Mouse (Mus musculus): ENCODE measurements around the gene Gca. TPM values are rescaled to one million over a fixed set of nuclear protein-coding genes. Genes with fewer than 3 reads are reported as not detected.

Gene Gca
- total RNA-seq (2021) = 10 to 100 TPM in 1 of 2 experiments, 1 to 10 TPM in 1; 9.7 to 11.7 TPM
- long read RNA-seq, experiment 1, transcript Gca-201 (8 exons, 3,330 nt) = major isoform, 10 of 13 reads
- long read RNA-seq, experiment 1, partial matches to known transcripts = 0 of 13 reads
- long read RNA-seq, experiment 1, other reads (novel, unspliced or antisense) = 3 of 13 reads
- long read RNA-seq, experiment 2, transcript Gca-201 (8 exons, 3,330 nt) = major isoform, 7 of 8 reads
- long read RNA-seq, experiment 2, partial matches to known transcripts = 1 of 8 reads
- long read RNA-seq, experiment 2, other reads (novel, unspliced or antisense) = 0 of 8 reads

DNA sequence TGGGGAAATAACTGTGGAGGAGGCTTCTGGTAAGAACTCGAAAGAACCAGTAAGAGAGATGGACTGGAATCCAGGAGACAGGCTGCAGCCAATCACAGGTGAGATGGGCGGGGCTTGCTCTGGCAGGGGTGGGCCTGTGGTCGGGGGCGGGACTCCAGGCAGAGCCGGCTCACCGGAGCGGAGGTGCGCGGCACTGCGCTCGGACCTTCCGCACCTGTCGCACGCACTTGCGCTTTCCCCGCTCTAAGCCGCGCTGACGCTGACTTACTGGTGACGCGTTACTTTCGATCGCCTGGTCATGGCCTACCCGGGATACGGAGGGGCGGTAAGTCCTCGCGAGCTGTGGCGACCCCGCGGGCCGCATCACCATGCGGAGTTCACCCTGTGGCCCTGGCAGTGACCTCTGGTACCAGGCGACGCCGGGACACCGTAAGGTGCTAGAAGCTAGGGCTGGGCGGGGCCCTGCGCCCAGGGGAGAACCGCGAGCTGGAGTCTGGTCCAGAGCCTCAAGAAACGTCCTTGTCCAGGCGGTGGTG, at the start of gene Gca:
Gene Gca, plus strand, starts transcription at position 151 of the 536 bp plus-strand sequence.
- peak; percentile 75 to 85 for DNase-seq (ENCODE audit: low spot score in 2 of 2)

GRCm38 (mm10) chr2:62618934-62619341, 45.1 kb upstream of the Gca start:
- DNase-seq (ENCODE audit: low spot score in 2 of 2) = no peak

DNA sequence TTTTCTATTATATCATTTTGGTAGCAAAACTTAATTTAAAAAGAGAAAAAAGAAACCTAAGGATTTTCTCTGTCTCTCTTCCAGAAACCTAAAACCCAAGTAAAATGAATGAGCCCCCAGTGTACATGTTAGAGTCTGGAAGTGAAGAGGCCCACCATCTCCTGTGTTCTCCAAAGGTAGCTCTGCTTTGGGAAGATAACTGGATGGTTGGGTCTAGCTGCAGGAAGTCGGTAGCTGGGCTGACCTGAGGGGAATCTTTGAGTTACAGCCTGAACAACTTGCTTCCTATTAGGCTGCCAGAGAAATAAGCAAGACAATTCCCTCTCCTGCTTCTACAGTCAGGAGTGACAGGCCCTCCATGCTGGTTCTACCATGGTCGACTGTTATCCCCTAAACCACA, 44.4 kb upstream of the Gca start:
- DNase-seq (ENCODE audit: low spot score in 2 of 2) = no peak

DNA sequence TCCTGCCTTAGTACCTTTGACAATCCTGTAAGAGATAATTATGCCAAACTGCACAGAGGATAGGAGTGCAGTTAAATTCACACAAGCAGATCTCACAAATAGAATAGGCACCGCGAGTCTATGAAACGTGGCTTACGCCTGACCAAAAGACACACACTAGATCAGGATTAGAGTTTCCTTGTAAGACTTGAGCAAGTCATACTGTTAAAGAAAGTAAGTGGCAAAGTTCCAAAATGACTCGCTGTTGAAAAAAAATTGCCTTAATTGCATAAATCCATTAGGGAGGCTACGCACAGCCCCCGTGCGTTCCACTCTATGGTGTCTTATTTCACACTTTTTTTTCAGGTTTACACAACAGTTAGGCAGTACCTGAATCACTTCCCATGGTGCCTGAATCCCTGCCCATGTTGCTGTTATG, 41.1 kb upstream of the Gca start:
- no peak for DNase-seq (ENCODE audit: low spot score in 2 of 2)

- peak in 1 of 2 experiments; percentile 53 for DNase-seq (ENCODE audit: low spot score in 2 of 2)
Observed at GRCm38 (mm10) chr2:62627728-62628127, 36.4 kb upstream of the Gca start.

GRCm38 (mm10) chr2:62628356-62628755, 35.7 kb upstream of the Gca start:
- DNase-seq (ENCODE audit: low spot score in 2 of 2) = peak in 1 of 2 experiments; percentile 57

DNA sequence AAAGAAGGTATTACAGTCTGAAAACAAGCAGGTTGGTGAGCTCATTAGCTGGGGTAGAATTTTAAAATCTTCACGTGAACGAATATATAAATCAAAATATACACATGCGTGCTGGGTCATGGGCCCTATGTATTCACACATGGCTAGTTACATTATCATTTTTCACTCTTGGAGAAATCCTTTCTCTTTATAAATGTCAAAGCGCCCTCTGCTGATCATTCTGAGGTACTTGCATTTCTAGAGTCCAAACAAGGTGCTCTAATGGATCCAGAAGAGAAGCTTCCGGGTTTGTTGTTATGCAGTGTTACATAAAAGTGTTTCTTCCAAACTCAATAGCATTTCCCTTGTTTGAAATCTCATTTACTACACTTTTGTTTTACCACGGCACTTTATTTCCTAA, 33.6 kb upstream of the Gca start:
- peak in 1 of 2 experiments; percentile 59 for DNase-seq (ENCODE audit: low spot score in 2 of 2)

DNA sequence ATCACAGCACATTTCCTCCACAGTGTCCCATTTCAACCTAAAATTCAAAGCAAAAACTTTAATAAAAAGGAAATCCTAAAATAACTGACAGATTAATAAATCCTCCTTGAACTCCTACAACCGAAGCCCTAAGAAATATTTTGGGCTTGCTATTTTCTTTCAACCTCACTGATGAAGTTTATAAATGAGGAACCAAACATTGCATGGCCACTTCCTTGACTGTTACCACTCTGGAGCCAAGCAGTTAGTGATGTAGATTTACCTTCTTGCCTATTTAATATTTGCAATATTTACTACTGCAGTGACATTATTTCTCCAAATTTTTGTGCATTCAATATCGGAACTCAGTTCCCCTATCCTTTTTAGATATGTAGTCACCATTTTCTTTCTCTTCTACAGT, 24.2 kb upstream of the Gca start:
- DNase-seq (ENCODE audit: low spot score in 2 of 2) = no peak

- DNase-seq (ENCODE audit: low spot score in 2 of 2) = peak in 1 of 2 experiments; percentile 29
Observed at GRCm38 (mm10) chr2:62643405-62644305, 20.4 kb upstream of the Gca start.

- no peak for DNase-seq (ENCODE audit: low spot score in 2 of 2)
Observed at GRCm38 (mm10) chr2:62644891-62645290, 19.2 kb upstream of the Gca start.

DNA sequence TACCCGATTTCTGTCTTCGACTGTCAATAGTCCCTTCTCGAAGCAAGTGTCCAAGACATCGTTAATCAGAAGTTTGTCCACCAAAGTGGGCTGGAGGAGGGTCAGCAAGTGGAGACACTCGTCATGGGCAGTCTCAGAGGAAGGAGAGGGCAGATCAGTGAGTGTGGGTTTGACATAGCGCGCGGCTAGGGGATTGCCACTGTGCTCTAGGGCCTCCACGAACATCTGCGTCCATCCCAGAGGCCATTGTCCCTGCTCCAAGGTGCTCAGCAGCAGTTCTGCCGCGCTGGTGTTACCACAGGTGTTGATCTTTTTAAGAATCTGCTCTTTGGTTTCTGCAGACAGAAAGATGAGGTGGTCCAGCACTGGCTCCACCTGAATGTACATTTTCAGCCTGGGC, 18.6 kb upstream of the Gca start:
- no peak for DNase-seq (ENCODE audit: low spot score in 2 of 2)

DNA sequence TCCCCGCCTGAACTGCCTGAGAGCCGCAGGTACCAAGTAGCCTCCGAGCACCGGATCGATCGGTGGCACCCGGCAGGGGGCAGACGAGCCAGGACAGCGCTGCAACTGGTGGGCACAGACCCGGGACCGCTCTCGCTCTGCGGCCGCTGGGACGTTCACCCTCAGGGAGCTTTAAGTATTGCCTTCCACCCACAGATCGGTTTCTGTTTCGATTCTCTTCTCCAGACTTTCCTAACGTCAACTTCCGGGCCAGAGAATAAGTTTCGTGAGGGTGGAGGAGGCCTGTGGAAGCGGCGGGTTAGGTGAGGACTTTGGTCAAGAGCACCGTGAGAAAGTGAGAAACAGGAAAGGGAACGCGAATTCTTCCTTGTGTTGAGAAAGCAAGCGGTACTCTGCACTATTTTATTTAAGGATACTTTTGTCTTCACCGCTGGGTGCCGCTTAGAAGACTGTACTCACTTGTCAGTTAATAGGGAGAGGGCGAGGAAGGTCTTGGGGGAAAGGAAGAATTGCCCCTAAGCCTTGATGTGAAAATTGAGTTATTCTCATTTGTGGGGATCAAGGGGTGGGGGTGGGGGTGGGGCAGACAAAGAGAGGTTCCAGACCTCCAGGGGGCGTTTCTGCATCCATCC, 18.0 kb upstream of the Gca start, which contains the start of gene Ifih1:
Gene Ifih1, minus strand, starts transcription at position 242 of the 632 bp plus-strand sequence.
- peak in 1 of 2 experiments; percentile 27 for DNase-seq (ENCODE audit: low spot score in 2 of 2)

DNA sequence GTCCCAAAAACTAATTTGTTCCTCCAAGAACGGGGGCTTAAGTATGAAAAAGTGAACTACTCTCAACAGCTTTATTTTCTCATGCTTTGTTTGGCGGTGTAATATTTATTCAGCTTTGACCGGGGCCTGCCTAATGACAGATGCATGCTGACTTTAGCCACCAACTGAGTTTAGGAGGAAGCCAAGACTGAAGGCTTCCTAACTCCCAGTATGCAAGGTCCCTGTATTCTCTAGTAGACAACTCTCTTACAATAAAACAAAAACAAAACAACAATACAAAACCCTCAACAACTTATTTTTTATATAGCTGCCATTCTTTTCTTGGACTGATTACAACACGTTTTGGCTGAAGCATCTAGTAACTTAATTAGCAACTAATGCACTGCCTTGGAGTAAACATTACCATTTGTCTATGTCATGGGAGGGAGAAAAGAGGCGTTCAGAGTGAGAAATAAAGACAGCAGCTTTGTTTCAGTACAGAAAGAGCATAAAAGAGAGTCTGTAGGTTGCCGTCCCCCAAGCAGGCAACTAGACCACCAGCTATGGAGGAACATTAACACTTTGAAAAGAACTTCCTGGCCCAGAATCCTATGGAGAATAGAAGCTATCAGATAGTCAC, 17.3 kb upstream of the Gca start:
- no peak for DNase-seq (ENCODE audit: low spot score in 2 of 2)

DNA sequence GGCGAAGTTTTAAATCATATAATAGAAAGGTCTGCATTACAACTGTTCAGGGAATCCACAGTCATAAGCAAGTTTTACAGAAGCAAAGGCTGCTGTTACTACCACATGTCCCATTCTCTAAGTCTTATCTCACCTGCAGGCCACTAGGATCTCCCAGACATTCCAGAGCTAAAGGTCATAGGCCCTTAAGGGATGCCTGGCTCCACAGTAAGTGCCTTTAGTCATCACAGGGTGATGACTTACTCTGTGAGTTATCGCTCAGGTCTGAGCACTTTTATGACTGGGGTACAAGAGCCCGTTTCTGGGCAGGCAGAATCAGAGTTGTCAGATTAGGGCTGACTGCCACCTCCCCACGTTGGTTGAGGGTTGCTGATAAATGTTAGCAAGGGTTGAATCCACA, 12.2 kb upstream of the Gca start:
- no peak for DNase-seq (ENCODE audit: low spot score in 2 of 2)

DNA sequence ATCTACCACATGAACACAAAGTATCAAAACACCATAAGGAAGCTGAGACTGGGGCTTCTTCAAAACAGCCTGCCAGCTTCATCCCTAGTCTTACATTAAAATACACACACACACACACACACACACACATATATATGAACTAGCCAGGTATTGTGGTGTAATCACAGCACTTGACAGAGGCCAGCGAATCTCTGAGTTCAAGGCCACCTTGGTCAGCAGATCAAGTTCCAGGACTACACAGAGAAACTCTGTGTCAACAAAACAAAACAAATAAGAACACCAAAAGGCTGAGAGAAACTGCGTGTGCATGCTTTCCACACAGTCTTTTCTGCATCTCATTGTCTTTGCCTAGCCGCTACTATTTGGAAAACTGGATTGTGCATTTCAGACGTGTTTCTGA, 11.6 kb upstream of the Gca start:
- no peak for DNase-seq (ENCODE audit: low spot score in 2 of 2)

DNA sequence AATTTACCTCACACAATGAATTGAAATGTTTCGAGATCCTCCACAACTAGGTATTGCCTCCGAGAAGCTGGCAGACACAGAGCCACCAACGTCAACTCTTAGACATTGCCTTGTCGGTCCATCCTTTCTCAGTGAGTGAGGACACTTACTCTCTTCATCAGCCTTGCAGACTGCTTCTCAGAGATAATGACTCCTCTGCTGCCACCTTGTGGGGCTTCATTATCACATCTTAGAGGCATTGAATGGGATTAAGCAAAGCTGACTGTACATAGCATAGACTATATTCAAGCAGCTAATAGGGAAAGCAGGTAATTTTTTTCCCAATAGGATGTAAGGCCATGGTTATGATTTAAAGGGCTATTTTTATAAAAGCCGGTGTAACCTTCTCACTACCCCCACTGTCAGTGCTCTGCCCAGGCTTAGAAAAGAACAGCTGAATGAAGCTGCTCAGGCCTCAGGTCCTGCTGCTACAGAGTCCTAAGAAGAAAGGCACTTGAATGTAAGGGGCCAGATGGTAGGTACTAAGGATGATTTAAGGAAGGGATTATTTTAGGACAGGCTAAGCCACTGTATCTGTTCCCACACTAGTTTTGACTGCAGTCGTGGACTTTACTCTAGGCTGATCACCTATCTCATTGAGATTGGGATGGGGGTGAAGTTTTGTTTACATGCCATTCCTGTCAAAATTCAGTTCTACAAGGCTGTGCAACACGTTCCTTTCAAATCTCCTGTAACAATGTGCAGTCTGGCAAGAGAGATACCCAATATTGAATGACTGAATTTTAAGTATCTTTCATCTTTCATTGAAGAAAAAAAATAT, 9.4 kb upstream of the Gca start:
- DNase-seq (ENCODE audit: low spot score in 2 of 2) = peak; percentile 52 to 74

- DNase-seq (ENCODE audit: low spot score in 2 of 2) = no peak
Observed at GRCm38 (mm10) chr2:62656072-62656471, 8.0 kb upstream of the Gca start.

GRCm38 (mm10) chr2:62660565-62660964, 3.5 kb upstream of the Gca start:
- no peak for DNase-seq (ENCODE audit: low spot score in 2 of 2)

DNA sequence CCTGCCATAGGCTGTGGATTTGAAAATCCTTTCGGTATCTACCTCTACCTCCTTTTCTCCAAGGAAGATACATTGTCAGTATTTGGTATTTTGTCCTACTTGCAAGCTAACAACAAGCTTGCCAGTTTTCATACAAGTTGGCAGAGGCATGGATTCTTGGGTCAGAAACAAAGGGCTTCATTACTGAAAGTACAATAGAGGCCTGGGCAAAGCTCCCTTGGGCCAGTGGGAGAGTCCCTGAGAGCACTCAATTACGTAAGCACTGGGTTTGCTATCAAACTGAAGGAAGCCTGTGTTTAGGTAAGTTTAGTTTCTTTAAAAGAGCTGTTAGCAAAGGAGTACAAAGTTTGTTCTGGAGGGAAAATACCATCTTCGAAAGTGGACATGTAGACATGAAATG, 1.5 kb upstream of the Gca start:
- DNase-seq (ENCODE audit: low spot score in 2 of 2) = peak in 1 of 2 experiments; percentile 41

DNA sequence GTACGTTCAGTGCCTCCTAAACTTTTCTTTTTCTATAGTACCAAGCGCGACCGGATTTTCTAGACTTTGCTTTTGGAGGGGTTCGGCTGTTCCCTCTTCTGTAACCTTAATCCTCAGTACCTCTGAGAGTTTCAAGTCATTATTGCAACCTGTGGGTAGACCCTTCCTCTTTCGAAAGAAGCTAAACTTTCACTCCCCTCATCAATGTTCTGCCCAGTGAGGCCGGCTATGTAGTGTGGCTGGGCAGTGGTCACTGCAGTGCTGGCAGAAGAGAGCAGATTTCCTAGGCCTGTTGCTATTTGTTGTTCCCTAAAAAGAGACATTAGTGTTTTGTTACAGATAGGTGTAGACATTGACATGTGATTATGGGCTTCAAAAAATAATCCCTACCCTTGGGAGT, 754 bp downstream of the Gca start:
- no peak for DNase-seq (ENCODE audit: low spot score in 2 of 2)
